Mouse (Mus musculus) thymus, postnatal 14 days (tissue): ENCODE data around the gene Ndufs8.
A peak's percentile ranks its signal among the peaks of the same experiment; 100 is the strongest.

ENCODE experiments used
- DNase-seq: peaks from one replicate; pipeline ENCODE4 v3.0.0; 2021

Ndufs8 gene

GRCm38 (mm10) chr19:3930262-3931057 lies 17.9 kb upstream of the Ndufs8 start:
- DNase-seq = peak; percentile 71

GRCm38 (mm10) chr19:3929211-3929941 lies 16.8 kb upstream of the Ndufs8 start, which contains the start of gene Aldh3b1:
TSS of gene Aldh3b1 (minus strand) at chr19:3929808.
- DNase-seq = peak; percentile 28

GRCm38 (mm10) chr19:3928779-3929178 lies 16.2 kb upstream of the Ndufs8 start:
- DNase-seq = no peak

GRCm38 (mm10) chr19:3927989-3928388 lies 15.4 kb upstream of the Ndufs8 start:
- no peak for DNase-seq

- no peak for DNase-seq
These were observed 14.1 kb upstream of the Ndufs8 start for GRCm38 (mm10) chr19:3926685-3927084.

- no peak for DNase-seq
These were observed 13.7 kb upstream of the Ndufs8 start for GRCm38 (mm10) chr19:3926279-3926678.

GRCm38 (mm10) chr19:3925859-3926258 lies 13.3 kb upstream of the Ndufs8 start:
- no peak for DNase-seq

- DNase-seq = no peak
These were observed 12.3 kb upstream of the Ndufs8 start for GRCm38 (mm10) chr19:3924868-3925267.

GRCm38 (mm10) chr19:3924190-3924589 lies 11.6 kb upstream of the Ndufs8 start:
- DNase-seq = no peak

GRCm38 (mm10) chr19:3923586-3923985 lies 11.0 kb upstream of the Ndufs8 start:
- peak; percentile 52 for DNase-seq

GRCm38 (mm10) chr19:3922661-3923371 lies 10.2 kb upstream of the Ndufs8 start:
- DNase-seq = no peak

- DNase-seq = no peak
These were observed 7.4 kb upstream of the Ndufs8 start for GRCm38 (mm10) chr19:3919928-3920327.

- no peak for DNase-seq
These were observed 4.2 kb upstream of the Ndufs8 start for GRCm38 (mm10) chr19:3916727-3917126.

GRCm38 (mm10) chr19:3914535-3914934 lies 2.0 kb upstream of the Ndufs8 start:
- DNase-seq = no peak

- no peak for DNase-seq
These were observed 1.1 kb upstream of the Ndufs8 start for GRCm38 (mm10) chr19:3913692-3914091.

GRCm38 (mm10) chr19:3910206-3910605 lies 2.4 kb downstream of the Ndufs8 start:
- no peak for DNase-seq

GRCm38 (mm10) chr19:3907876-3908660 lies 4.5 kb downstream of the Ndufs8 start:
- no peak for DNase-seq

GRCm38 (mm10) chr19:3906795-3907786 lies 5.5 kb downstream of the Ndufs8 start, which contains the start of gene Tcirg1:
TSS of gene Tcirg1 (minus strand) at chr19:3907133.
- DNase-seq = peak; percentile 79

- no peak for DNase-seq
These were observed 6.2 kb downstream of the Ndufs8 start for GRCm38 (mm10) chr19:3906326-3906725.

GRCm38 (mm10) chr19:3905261-3905969 lies 7.2 kb downstream of the Ndufs8 start:
- DNase-seq = no peak

GRCm38 (mm10) chr19:3904363-3904675 lies 8.3 kb downstream of the Ndufs8 start:
- no peak for DNase-seq
